Mouse (Mus musculus) testis, adult 2 months (tissue): ENCODE results near the gene Plcb1. TPM values are rescaled to one million over a fixed set of nuclear protein-coding genes. Genes with fewer than 3 reads are reported as not detected.

ENCODE experiments used
- H3K27ac ChIP-seq: fragments of 200-500 bp; 2 replicates; pipeline ENCODE4 v1.5.1; 2012; ENCODE audit warnings: low read depth, low read length; ENCODE audit not compliant: control insufficient read depth, insufficient read depth
- H3K27me3 ChIP-seq: fragments of 200-500 bp; 2 replicates; pipeline ENCODE4 v1.6.1; 2012; ENCODE audit warnings: mild to moderate bottlenecking, low read length, moderate library complexity; ENCODE audit not compliant: control insufficient read depth, insufficient read depth
- H3K36me3 ChIP-seq: fragments of 200-500 bp; 2 replicates; pipeline ENCODE4 v1.6.1; 2012; ENCODE audit warnings: mild to moderate bottlenecking, low read length; ENCODE audit not compliant: control insufficient read depth, insufficient read depth
- H3K4me1 ChIP-seq: fragments of 200-500 bp; 2 replicates; pipeline ENCODE4 v1.6.1; 2012; ENCODE audit warnings: low read length; ENCODE audit not compliant: control insufficient read depth, insufficient read depth
- H3K4me3 ChIP-seq: fragments of 200-500 bp; 2 replicates; pipeline ENCODE4 v1.5.1; 2012; ENCODE audit warnings: low read depth, mild to moderate bottlenecking, low read length, moderate library complexity, mixed read lengths; ENCODE audit not compliant: control insufficient read depth
- CTCF ChIP-seq: fragments of 200-500 bp; IDR thresholded peaks from 2 replicates; pipeline ENCODE4 v1.5.1; 2012; ENCODE audit warnings: low read depth, mild to moderate bottlenecking, inconsistent platforms, low read length, moderate library complexity; ENCODE audit not compliant: control insufficient read depth, insufficient read depth, insufficient replicate concordance
- POLR2A ChIP-seq: fragments of 200-500 bp; IDR thresholded peaks from 2 replicates; pipeline ENCODE4 v1.6.1; 2012; ENCODE audit warnings: low read depth, mild to moderate bottlenecking, inconsistent platforms, low read length, moderate library complexity; ENCODE audit not compliant: control insufficient read depth
- polyA plus RNA-seq: library from polyadenylated mRNA; depleted of rRNA; stranded (reverse); fragments of >200 nt; gene quantifications from 2 replicates; pipeline ENCODE4 v1.2.3, GENCODE M21; 2012

Gene Plcb1
- polyA plus RNA-seq, 1 experiment: 0.90 TPM

DNA sequence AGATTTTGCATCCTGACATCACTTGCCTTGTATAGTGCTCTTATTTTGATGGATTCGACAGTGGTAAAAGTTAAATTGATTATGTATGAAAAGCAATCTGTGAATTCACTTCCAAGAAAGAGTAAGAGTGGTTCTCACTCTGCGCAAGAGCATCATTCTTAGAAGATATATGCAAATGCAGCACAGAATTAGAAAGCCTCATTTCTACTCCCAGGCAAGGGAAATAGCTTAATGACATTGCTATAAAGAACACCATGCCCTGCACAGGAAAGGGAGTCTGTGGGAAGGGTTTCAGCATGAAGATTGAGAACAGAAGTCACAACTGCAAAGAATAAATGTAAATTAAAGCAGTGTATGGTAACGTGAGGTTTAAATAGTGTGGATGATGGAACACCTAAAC lies 530.1 kb downstream of the Plcb1 start:
- H3K27ac ChIP-seq: no peak overlapping the region
- H3K4me3 ChIP-seq: no peak overlapping the region
- H3K27me3 ChIP-seq: no peaks in the 10 kb centered on the region
- no peaks in the 10 kb centered on the region for H3K36me3 ChIP-seq
- no peaks in the 10 kb centered on the region for H3K4me1 ChIP-seq
- no peak for TF ChIP-seq POLR2A

DNA sequence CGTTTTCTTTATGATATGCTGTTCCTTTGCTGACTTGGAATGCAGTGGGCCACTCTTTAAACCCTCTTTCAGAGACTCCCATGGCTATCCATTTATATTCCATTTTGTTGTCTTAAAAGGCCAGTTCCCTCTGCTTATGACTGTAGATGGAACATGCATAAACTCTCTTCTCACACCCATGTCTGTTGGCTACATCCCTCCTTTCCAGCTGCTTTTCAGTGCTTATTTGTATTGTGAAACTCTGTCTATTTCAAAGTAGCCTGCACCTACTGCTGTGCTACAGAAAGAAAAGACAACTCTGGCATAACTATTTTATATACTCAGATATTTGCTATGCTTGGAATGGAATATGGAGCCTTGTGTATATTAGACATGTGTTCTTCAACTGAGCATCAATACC lies 532.3 kb downstream of the Plcb1 start:
- H3K4me1 ChIP-seq: no peaks in the 10 kb centered on the region
- TF ChIP-seq CTCF (no peak), POLR2A (no peak)

DNA sequence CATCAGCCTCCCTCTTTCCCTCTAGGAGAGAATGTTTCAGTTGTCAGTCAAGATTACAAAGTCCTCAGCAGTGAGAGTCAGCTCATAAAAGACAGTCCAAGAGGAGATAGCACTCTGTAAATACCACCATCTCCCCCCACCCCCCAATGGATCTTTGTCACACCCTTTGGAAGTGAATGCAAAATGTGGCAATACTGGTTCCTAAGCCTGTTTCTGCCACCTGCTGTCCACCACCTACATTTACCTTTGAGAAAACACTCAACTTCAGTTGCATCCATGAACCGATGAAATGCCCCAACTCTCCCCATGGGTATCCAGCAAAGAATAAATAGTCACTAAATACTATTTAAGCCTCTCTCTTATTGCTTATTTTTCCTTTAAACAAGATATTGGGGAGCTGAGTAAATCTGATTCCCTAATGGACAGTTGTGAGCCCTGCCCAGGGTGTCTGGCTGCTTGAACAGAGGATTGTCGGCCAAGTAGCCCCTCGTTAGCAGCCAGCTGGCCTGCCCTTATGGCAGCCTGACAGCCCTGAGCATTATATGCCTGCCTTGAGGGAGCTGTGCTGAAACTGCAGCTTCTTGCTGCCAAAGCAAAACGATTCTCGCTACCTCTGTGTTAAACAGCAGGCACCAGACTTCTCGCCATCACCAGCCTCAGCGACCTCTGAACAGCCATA lies 537.5 kb downstream of the Plcb1 start:
- Histone ChIP-seq H3K4me1 (no peaks in the 10 kb centered on the region), H3K4me3 (no peak overlapping the region), H3K27me3 (no peaks in the 10 kb centered on the region), H3K27ac (no peak overlapping the region), H3K36me3 (no peaks in the 10 kb centered on the region)
- TF ChIP-seq POLR2A: no peak
- TF ChIP-seq CTCF: no peak

More for the DNA sequence above, 532.3 kb downstream of the Plcb1 start:
- Histone ChIP-seq H3K27ac (no peak overlapping the region), H3K4me3 (no peak overlapping the region), H3K36me3 (no peaks in the 10 kb centered on the region), H3K27me3 (no peaks in the 10 kb centered on the region)

DNA sequence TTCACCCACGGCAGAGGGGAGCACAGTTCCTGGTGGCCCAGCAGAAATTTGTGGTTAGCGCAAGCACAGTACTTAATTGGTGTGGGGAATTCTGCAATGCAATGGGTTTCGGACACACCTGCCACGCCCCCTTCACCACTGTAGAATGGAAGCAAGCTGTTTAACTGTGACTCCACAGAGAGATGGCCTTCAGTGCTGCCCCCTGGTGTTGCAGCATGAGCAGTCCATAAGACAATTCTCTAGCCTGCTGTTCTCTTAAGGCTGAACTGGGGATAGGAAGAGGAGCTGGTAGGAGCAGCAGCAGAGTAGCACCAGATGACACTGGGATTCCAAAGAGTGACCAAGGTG lies 538.1 kb downstream of the Plcb1 start:
- Histone ChIP-seq H3K27ac (no peak overlapping the region), H3K4me3 (no peak overlapping the region), H3K36me3 (no peaks in the 10 kb centered on the region), H3K27me3 (no peaks in the 10 kb centered on the region), H3K4me1 (no peaks in the 10 kb centered on the region)
- no peak for TF ChIP-seq POLR2A
- TF ChIP-seq CTCF: peak; percentile 50; the same call in 1 of the 2 replicates

DNA sequence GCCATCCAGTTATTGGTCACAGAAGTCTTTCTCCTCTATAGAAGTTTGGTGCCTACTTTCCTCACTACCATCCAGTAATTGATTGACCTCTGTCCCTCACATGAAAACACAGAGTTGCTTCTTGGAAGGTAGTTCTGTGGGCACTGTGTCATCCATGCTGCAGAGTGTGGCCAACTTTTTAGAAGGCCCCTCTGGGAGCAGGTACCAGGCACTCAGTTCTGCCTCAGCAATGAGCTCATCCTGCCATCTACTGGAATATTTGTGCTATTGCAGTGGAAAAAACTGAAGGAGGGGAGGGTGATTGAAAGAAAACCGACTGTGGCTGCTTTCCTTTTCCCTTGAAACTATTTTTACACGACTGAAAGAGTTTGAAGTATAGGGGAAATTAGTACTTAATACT lies 542.9 kb downstream of the Plcb1 start:
- H3K4me1 ChIP-seq: no peaks in the 10 kb centered on the region
- TF ChIP-seq POLR2A (no peak), CTCF (peak; percentile 44; the same call in 1 of the 2 replicates)
- H3K27me3 ChIP-seq: no peaks in the 10 kb centered on the region
- no peaks in the 10 kb centered on the region for H3K36me3 ChIP-seq
- no peak overlapping the region for H3K27ac ChIP-seq
- H3K4me3 ChIP-seq: no peak overlapping the region

DNA sequence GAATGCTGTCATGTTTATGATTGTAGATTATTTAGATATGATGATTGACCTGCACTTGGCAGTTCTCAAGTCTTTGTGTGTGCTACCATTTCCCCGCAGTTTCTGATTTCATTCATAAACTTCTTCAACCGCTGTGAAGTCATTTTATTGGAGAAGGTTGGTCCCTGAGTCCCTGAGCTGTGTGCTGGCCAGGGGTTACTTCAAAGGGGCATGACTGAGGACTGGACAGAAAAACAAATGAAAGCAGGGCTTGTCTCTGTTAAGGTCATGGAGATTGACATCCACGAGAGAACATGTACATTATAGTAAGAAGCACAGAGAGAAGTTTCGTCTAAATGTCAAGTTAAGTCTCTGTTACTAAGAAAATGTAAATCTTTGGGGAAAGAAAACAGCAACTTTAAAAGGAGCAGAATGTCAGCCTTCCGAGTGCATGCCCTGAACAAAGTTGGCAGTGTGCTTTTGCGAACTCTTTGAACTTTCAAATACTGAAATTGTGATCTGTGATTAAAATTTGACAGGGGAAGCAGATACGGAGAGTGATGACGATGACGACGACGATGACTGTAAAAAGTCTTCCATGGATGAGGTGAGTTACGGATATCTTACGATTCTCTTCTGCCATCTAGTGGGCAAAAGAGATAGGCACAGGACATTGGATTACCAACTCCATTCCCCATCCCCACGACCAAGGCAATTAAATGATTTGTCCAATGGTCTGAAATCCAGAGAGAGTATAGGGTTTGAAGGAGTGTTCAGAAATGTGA lies 544.1 kb downstream of the Plcb1 start:
- Histone ChIP-seq H3K4me1 (no peaks in the 10 kb centered on the region), H3K27ac (no peak overlapping the region), H3K27me3 (no peaks in the 10 kb centered on the region), H3K4me3 (no peak overlapping the region), H3K36me3 (no peaks in the 10 kb centered on the region)
- TF ChIP-seq CTCF (no peak), POLR2A (no peak)

DNA sequence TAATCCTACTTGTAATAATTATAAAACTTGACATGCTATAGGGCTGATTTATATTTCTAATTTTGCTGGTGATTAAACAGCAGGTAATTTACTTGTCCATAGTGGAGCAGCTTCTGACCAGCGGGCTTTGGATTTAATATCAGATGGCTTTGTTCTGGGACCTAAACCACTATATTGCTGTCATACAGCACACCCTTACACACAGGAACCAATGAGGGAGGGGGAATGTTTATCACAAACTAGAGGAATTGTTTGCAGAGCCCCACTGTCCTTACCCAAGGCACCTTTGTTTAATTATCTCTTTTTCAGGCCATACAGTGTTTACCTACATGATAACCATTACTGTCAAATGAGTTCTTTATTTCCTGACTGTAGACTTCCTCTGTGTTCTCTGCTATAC lies 546.0 kb downstream of the Plcb1 start:
- TF ChIP-seq CTCF (no peak), POLR2A (no peak)
- H3K4me1 ChIP-seq: no peaks in the 10 kb centered on the region
- H3K27ac ChIP-seq: no peak overlapping the region
- no peaks in the 10 kb centered on the region for H3K27me3 ChIP-seq
- H3K36me3 ChIP-seq: no peaks in the 10 kb centered on the region
- H3K4me3 ChIP-seq: no peak overlapping the region

DNA sequence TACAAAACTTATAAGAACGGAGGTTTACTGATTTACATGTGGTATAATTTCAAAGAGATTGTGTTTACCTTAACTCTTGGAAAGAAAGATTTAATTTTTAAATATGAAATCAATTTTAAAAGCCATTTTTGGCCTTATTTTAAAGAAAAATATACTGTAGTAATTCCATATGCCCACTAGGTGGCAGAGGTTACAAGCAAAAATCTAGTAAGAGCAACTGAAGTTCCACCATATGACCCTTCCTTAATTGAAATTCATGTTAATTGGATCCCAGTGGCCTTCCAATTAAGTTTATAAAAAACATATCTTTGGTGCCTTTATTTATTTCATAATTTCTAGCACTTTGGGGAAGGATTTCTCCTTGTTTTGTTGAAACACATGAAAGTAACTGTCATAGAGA lies 570.4 kb downstream of the Plcb1 start:
- Histone ChIP-seq H3K27ac (no peak overlapping the region), H3K4me1 (no peaks in the 10 kb centered on the region), H3K27me3 (no peaks in the 10 kb centered on the region), H3K36me3 (no peaks in the 10 kb centered on the region), H3K4me3 (no peak overlapping the region)
- TF ChIP-seq POLR2A (no peak), CTCF (no peak)
